Mouse (Mus musculus) left cerebral cortex, adult 18-20 months (tissue): ENCODE measurements around the gene Gjd3. TPM values are rescaled to one million over a fixed set of nuclear protein-coding genes. Genes with fewer than 3 reads are reported as not detected.
"Not testable (repeated sequence)": the region's sequence is repeated elsewhere in the genome, so short reads cannot be mapped to it uniquely, and the experiment has no call there.

Source experiments
- DNase-seq, 2 experiments: peaks; one replicate each; pipeline ENCODE4 v3.0.0; 2021 to 2022; ENCODE audit warnings: low spot score in 2 of 2, mixed read lengths in 1 of 2
- long read RNA-seq, 2 experiments: library from polyadenylated mRNA; stranded (forward); transcript quantifications; one replicate each; pipeline ENCODE4 v2.0.0; 2021
- total RNA-seq, 2 experiments: library from RNA; stranded (reverse); gene quantifications; 2 replicates each; pipeline ENCODE4 v1.2.3; 2021

The Gjd3 gene
- total RNA-seq = 1 to 10 TPM; 1.8 to 2.0 TPM
- long read RNA-seq, experiment 1, partial matches to known transcripts = 0 of 3 reads
- long read RNA-seq, experiment 1, other reads (novel, unspliced or antisense) = 0 of 3 reads
- long read RNA-seq, experiment 2, transcript Gjd3-201 (1 exons, 837 nt) = major isoform, 5 of 5 reads
- long read RNA-seq, experiment 2, partial matches to known transcripts = 0 of 5 reads
- long read RNA-seq, experiment 2, other reads (novel, unspliced or antisense) = 0 of 5 reads

DNA sequence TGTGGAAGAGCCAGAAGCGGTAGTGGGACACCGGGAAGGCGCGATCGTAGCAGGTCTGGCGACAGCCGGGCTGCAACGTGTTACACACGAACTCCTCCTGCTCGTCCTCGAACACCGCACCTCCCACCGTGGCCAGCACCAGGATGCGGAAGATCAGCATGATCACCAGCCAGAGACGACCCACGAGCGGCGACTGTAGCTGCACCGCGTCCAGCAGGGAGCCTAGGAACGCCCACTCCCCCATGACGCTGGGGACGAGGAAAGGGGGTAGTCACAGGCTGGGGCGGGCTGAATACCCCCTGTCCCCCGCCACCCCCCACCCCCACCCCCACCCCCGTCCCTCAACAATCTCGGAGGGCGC lies at the start of gene Gjd3:
TSS of gene Gjd3 (minus strand) at position 244 of the 361 bp plus-strand sequence.
- DNase-seq = no peak

DNA sequence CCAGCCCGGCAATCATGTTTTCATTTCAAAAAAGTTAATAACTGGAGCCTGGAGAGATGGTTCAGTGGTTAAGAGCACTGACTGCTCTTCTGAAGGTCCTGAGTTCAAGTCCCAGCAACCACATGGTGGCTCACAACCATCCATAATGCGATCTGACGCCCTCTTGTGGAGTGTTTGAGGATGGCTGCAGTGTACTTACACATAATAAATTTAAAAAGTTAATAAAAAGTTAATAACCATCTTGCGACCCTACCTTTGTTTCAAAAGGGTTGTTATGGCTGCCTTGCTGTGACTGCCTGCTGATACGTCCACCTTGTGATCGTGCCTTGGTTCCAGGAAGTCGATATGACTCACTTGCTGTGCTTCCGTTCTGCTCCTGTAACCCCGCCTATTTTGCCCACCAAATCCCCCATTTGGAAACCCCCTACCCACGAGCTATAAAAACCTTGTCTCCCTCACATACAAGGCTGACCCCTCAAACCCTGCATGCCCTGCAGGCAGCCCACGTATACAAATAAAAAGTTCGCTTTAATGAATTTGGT lies 44.2 kb upstream of the Gjd3 start:
- no peak for DNase-seq

DNA sequence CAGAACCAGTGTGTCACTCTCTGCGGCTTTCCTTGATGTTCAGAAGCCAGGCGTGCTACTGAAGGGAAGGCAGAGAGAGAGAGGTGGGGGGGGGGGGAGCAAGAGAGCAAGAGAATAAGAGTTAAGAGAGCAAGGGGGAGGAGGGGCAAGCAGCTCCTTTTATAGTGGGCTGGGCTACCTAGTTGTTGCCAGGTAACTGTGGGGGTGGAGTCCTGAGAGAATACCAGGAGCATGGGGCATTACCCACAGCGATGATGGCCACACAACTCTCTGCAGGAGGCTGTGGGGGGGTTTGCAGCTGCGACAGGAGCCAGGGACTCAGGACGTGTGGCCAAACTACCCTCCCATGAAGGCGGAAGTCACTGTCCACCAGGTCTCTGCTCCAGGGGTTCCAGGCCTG lies 43.1 kb upstream of the Gjd3 start:
- DNase-seq = no peak

DNA sequence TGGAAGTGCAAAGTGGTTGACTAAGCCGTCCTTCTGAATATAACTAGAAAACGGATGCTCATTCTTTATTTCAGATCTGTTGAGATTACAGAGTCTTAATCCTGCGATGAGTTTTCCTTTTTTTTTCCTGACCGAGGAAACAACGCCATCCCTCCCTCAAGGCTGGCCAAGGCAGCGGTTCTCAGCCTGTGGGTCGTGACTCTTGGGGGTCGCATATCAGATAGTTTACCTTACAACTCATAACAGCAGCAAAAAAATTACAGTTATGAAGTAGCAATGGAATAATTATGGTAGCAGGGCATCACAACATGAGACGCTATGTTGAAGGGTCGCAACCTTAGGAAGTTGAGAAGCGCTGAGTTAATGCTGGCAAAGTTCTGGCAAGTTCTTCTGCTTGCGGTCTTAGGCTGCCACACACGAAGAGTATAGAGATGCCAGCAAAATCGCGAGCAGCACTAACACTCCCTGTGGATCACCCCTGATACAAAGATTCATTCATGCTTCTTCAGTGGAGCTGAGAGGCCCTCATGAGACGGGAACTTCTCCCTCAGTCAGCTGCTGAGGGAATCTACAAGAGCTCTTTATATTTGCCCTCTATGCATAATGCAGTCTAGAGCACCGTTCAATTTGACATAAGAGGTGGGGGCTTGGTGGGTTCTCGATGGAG lies 41.8 kb upstream of the Gjd3 start:
- no peak for DNase-seq

DNA sequence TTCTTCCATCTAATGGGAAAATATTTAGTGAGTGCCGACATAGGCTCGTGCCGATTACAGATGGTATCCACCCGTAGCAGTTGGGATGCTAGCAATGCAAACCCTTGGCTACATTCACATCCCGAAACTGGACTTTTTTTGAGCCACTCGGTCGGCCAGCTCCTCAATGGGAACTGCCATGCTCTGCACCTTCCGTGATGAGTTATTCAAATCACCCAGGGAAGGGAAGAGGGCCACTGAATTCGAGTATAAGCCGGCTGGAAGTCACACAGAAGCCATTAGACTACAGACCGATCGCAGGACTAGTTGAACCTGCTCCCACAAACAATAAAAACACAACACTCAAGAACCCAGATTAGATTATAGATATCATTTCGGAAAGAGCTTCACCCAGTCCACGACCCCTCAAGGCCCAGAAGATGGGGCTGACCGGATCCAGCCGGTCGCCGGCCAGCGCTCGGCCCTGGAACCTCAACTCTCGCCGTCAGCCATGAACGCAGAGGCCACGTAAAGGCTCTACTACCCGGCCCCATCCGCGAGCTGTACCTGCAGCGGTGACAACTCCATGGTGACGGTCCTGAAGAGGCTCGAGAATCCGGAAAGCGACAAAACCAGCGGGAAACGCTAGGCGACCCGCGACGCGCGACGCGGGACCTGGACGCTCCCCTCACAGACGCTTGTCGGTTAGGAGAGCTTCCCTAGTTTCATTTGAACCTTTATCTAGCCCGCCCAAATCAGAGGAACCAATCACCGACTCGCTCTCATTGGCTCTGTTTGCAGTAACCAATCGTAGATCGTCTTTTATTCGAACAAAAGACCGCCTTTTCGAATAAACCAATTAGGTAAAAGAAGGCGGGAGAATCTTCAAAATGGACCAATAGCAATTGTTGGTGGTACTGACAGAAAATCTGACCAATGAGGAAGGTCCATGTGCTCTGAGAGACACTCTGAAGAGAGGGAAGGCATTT lies 41.0 kb upstream of the Gjd3 start, which contains the start of gene Top2a:
TSS of gene Top2a (minus strand) at position 690 of the 968 bp plus-strand sequence.
- DNase-seq = peak; percentile 89 to 95

DNA sequence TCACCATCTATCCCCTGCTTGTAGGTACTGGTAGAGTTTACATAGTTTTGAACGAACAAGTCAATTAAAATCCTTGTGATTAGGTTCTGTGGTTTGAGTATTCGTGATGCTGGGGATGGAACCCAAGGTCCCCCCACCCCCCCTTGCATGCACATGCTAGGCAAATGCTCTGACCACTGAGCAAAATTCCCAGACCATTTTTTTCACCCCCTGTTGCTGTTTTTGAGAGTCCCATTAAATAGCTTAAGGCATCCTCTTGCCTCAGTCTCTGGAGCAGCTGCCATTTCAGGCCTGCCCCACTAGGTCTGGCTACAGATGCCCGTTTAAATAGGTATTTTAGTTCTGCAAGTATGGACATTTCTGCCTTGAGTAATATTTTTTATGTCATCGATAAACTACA lies 40.3 kb upstream of the Gjd3 start:
- DNase-seq = no peak

DNA sequence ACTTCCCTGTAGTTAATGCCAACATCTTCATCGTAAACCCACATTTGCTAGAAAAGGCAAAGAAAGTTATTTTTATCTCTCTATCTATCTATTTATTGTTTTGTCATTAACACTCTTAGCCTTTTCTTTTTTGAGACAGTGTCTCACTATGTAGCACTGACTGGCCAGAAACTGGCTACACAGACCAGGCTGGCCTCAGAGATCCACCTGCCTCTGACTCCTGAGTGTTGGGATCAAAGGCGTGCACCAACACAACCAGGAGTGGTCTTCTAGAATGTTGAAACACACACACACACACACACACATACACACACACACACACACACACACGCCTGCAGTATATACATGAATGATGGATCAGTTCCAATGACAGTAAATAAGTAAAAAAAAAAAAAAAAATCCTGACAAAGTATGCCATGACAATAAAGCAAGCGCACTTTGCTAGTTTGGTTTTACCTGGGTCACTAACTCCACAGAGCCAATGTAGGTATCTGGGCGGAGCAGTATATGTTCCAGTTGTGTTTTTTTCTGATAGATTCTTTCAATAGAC lies 39.6 kb upstream of the Gjd3 start:
- DNase-seq = no peak

DNA sequence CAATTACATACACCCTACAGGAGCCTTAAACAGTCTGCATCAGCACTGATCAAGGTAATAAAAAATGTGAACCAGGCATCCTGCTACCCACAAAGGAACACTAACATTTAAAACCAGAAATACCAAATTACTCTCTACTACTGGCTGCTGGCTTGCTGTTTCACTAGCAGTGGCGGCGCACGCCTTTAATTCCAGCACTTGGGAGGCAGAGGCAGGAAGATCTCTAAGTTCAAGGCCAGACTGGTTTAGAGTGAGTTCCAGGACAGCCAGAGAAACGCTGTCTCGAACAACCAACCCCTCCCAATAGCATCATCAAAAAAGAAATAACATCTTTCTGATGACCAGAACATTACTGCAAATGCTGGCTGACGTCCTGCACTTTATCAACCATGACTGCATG lies 37.0 kb upstream of the Gjd3 start:
- no peak for DNase-seq

DNA sequence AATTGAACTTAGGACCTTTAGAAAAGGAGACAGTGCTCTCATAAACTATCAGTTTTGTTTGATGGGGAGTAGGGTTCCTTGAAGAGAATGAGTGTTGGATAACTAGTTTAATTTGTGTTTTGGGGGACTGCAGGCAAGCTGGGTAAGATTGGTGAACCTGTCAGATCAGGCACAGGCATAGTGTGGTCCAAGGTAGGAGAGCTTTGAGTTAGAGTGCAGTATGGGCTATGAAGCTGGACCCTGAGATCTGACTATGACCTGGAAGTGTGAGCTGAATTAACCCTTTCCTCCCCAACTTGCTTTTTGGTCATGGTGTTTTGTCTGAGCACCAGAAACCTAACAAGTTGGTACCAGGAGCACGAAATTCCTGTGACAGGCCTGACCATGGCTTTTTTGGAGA lies 31.0 kb upstream of the Gjd3 start:
- DNase-seq = no peak

DNA sequence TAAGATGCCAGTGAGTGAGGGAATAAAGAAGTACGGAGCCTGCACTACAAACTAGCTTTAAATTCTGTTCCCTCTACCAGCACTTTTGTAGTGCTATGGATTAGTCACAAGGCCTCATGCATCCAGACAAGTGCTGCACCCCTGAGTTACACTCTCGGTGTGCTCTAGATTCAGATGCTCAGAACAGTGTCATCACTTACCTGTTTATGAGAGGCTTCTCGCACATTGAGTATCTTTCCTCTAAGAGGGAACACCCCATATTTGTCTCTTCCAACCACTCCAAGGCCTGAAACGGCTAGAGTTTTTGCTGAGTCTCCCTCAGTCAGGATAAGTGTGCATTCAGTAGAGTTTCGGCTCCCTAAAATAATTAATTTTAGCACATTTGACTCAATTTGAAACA lies 27.9 kb upstream of the Gjd3 start:
- DNase-seq = no peak

DNA sequence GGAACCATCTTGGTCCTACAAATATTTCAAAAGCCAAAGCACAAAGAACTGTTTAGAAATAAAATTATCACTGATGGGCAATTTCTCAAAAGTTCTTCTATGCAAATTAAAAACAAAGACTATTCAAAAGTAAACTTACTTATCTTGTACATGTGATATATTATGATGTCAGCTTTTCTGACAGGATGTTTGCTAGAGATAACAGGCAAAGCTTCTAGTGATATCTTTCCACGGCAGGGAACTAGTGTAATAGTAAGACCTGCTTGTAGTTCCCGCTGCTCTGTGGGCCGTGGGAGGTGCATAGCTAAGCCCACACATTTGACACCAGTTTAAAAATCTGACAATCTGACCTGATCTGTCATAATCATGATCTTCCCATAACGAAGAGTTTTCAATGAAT lies 27.3 kb upstream of the Gjd3 start:
- DNase-seq = no peak

DNA sequence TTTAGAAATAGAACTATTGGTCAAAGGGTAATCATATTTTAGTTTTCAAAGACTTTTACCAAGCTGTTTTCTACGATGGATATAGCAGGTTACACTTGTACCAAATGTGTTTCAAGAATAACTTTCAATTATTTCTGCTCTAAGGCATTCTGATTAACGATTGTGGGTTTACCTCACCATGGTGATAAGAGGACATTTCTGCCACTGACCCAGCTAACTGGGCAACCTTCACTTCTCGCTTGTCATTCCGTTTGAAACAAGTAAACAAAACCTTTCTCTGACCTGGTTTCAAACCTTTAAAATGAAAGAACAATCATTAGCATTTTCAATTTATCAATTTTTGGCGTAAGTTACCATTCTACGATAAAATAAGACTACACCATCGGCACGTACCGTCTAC lies 24.0 kb upstream of the Gjd3 start:
- DNase-seq = no peak

DNA sequence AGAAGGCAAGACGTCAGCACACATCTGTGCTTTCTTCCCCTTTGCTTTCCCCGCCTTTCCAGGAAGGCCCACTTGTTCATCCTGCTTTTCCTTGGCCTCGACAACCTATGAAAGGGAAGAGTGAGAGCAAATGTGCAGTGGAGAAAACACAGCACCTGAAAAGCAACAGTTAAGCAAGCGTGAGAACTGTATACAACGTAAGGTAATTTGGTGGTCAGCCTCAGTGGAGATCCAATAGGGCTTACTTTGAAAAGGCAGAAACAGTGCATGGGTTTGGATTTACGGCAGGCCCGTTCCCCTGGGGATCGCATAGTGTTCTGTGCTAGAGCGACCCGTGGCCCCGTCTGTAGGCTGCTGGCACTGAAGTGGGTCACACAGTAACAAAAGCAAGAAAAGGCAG lies 16.4 kb upstream of the Gjd3 start:
- no peak for DNase-seq

DNA sequence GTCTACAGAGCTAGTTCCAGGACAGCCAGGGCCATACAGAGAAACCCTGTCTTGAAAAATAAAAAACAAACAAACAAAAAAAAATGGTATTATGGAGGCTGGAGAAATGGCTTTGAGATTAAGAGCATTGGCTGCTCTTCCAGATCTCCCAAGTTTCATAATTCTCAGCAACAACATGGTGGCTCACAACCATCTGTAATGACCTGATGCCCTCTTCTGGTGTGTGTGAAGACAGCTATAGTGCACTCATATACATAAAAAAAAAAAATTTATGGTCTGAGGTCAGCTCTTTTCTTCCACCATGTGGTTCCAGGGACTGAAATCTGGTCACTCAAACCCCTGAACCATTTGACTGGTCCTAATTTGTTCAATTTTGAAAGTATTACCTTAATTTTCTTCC lies 16.0 kb upstream of the Gjd3 start:
- no peak for DNase-seq

DNA sequence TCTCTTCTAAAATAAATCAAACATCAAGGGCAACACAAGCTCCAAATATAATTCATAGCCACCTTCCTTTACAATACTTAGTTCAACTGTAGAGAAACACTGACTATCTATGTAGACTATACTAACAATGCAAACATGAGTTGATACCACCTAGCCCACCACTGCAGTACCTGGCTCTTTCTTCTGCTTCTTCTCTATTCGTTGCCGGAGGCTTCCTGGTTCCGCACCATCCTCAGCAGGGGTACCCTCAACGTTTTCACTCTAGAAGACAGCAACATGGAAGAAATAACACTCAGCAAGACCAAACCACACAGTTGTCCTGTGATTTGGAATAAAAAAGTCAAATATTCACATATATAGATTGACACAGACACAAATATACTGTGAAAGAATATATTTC lies 14.8 kb upstream of the Gjd3 start:
- no peak for DNase-seq

DNA sequence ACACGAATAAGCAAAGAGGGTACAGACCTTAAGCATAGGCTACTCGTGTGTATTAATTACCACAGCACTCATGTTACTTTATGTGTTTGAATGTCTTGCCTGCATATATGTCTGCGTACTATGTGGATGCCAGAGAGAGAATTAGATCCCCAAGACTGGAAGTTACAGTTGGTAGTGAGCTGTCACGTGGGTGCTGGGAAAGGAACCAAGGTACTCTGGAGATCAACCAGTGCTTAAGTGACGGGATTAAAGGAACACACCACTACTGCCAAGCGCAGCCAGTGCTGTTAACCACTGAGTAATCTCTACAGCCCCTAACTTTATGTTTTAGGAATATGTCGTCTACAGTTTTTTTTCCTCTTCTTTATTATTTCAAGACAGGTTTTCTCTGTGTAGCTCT lies 13.2 kb upstream of the Gjd3 start:
- no peak for DNase-seq

DNA sequence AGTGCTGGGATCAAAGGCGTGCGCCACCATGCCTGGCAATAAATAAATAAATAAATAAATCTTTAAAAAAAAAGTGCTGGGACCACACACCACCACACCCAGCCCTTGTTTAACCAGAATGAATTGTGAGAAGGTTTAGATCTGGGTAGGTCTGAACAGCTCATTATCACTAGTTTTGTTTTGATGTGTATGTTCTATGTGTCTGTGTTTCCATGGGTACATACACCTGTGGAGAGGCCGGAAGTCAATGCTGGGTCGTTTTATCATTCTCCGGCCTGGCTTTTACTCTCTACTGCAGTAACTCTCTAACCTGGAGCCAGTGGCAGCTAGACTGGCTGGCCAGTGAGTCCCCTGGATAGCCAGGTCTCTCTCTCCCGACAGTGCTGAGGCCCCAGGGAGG lies 8.1 kb upstream of the Gjd3 start:
- no peak for DNase-seq

DNA sequence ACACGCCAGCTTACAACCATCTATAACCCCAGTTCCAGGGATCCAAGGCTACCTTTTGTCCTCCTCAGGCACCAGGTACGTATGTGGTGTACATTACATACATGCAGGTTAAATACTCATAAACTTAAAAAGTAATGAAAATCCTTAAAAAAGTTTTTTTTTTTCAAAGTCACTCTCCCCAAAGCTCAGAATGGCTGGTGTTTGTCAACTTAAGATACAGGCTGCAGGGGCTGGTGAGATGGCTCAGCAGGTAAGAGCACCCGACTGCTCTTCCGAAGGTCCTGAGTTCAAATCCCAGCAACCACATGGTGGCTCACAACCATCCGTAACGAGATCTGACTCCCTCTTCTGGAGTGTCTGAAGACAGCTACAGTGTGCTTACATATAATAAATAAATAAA lies 5.4 kb upstream of the Gjd3 start:
- DNase-seq = not testable (repeated sequence)

DNA sequence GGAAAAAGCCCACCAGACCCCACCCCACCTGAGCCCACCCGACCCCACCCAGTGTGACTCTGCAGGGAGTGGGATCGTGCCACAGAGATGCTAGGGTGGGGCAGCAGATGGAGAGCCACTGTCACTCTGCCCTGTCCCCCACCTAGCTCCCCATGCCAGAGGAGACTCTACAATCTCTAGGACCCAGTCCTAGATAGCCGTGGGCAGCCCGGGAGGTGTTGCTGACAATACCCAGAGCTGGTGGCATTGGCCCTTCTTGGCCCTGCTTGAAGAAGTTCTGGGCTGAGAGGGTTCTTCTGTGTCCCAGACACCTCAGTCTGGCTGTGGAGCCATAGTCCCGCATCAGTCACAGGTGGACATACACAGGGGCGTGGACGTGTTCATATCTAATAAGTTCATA lies 2.7 kb upstream of the Gjd3 start:
- no peak for DNase-seq

DNA sequence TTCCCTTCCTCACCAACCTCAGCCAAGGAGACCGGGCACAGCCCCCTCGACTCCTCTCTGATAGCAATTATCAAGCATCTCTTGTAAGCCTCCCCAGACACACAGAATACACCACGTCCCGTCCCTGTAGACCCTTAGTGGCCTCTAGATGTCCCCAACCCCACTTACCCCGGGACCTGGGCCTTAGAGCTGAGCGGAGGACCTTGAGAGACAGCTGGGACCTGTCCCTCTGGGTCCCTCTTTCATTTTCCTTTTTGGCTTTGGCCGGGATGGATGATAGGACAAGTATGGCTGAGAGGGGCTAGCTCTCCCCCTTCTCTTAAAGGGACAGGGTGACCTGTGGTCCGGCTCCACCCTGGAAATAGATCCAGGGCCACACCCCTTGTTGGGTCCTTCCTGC lies 735 bp upstream of the Gjd3 start:
- no peak for DNase-seq

DNA sequence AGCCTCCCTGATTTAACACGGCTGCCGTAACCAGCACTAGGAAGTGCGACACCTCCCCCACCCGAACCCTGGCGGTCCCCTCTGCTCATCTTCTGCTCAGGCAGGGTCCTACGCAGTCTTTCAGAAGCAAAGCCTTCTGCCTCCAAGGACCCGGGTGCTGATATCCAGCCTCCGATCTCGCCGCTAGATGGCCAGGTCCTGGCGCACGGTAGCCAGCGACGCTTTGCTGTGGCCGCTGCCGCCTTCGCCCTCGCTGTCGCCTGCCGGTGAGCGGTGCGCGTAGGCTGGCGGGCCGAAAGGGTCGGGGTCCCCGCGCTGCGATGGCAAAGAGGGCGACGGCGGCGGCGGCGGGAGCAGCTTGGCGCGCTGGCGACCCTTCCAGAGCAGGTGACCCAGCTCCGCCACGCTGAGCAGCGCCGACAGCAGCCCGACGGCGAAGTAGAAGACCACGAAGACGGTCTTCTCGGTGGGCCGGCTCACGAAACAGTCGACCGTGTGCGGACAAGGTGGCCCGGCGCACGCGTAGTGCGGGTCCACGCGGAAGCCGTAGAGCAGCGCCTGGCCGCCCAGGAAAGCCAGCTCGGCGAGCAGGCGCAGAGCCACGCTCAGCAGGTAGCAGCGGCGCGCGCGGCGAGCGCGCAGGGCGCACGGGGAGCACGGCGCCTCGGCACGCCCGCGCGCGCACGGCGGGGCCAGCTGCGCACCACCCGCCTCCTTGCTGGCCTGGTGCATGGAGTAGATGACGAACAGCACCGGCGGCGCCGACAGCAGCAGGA lies 631 bp downstream of the Gjd3 start:
- DNase-seq = peak; percentile 64 to 79
